Mouse (Mus musculus) C2C12 (cell line): ENCODE results near the gene Rpl11.

Experiments
- CTCF ChIP-seq: IDR thresholded peaks from one replicate; pipeline ENCODE4 v1.5.1; 2011; ENCODE audit not compliant: control insufficient read depth, insufficient read depth, insufficient read length
- MAX ChIP-seq: IDR thresholded peaks from one replicate; pipeline ENCODE4 v1.6.1; 2011; ENCODE audit warnings: mild to moderate bottlenecking, control low read depth
- MYOG ChIP-seq: IDR thresholded peaks from one replicate; pipeline ENCODE4 v1.6.1; 2011; ENCODE audit not compliant: control insufficient read depth, insufficient read length; ENCODE audit errors: extremely low read depth
- USF1 ChIP-seq: IDR thresholded peaks from one replicate; pipeline ENCODE4 v1.6.1; 2011; ENCODE audit warnings: low read depth, mild to moderate bottlenecking, control low read depth, moderate library complexity

DNA sequence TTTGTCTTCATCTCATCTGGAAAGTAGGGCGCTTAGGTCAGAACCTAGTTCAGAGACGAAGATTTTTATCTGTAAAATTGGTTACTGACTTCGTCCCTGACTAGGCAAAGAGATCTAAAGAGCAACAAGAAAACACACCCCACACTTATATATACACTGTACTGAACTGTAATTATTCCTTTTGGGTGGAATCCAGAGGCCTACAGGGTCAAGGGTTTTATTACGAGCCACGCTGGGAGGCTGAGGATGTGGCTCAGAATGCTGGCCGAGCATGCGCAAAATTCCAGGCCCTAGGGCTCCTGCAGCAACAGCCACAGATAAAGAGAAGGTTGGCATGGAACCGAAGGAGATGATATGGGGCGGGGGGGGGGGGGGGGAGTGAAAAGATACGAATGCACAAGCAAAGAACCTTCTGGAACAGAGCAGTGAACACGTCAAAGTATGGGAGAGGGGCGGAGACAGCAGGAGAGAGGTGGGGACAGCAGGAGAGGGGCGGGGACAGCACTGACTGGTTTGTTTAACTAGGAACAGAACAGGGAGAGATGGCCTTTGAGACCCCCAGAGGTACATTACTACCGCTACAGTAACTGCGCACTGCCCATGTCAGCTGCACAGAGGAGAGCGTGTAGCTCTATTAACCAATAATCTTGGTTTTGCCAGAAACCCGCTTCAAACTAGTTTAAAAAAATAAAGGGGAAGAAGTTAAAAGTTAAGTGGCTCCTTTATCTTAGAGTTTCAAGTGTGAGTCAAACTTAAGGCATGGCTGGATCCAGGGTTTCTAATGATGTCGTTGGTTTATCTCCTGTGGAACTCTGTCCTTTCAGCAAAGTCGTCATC, 30.3 kb upstream of the Rpl11 start:
- TF ChIP-seq CTCF (no peak), USF1 (no peak), MYOG (no peak), MAX (no peak)
